Mouse (Mus musculus) midbrain, embryonic 13.5 days (tissue): ENCODE measurements around the gene Samd14. TPM values are rescaled to one million over a fixed set of nuclear protein-coding genes. Genes with fewer than 3 reads are reported as not detected.
"Not testable (repeated sequence)": the region's sequence is repeated elsewhere in the genome, so short reads cannot be mapped to it uniquely, and the experiment has no call there.

Source experiments
- ATAC-seq: fragments of 200-750 bp; cut with Nextera tagmentation; 2 replicates; pipeline ENCODE4 v1.8.0; 2017; ENCODE audit warnings: mild to moderate bottlenecking, moderate TSS enrichment, moderate library complexity
- H3K27ac ChIP-seq: fragments of 300-500 bp; sonication (generic); 2 replicates; pipeline ENCODE4 v1.5.1; 2015; ENCODE audit warnings: inconsistent platforms, mild to moderate bottlenecking, moderate library complexity
- H3K27me3 ChIP-seq: fragments of 300-500 bp; sonication (generic); 2 replicates; pipeline ENCODE4 v1.6.1; 2015; ENCODE audit warnings: mild to moderate bottlenecking, inconsistent platforms
- H3K36me3 ChIP-seq: fragments of 300-500 bp; sonication (generic); 2 replicates; pipeline ENCODE4 v1.6.1; 2015; ENCODE audit warnings: mild to moderate bottlenecking, inconsistent platforms
- H3K4me1 ChIP-seq: fragments of 300-500 bp; sonication (generic); replicated peaks from 2 replicates; pipeline ENCODE4 v1.6.1; 2015; ENCODE audit warnings: inconsistent platforms
- H3K4me2 ChIP-seq: fragments of 300-500 bp; sonication (generic); replicated peaks from 2 replicates; pipeline ENCODE4 v1.6.1; 2015; ENCODE audit warnings: moderate library complexity, mild to moderate bottlenecking, inconsistent platforms
- H3K4me3 ChIP-seq: fragments of 300-500 bp; sonication (generic); replicated peaks from 2 replicates; pipeline ENCODE4 v1.5.1; 2015; ENCODE audit warnings: mild to moderate bottlenecking, inconsistent platforms
- H3K9ac ChIP-seq: fragments of 300-500 bp; sonication (generic); replicated peaks from 2 replicates; pipeline ENCODE4 v1.6.1; 2015; ENCODE audit warnings: mild to moderate bottlenecking, inconsistent platforms
- H3K9me3 ChIP-seq: fragments of 300-500 bp; sonication (generic); 2 replicates; pipeline ENCODE4 v1.6.1; 2016; ENCODE audit warnings: mild to moderate bottlenecking, inconsistent platforms
- WGBS: fragments of 180-500 bp; shearing (Covaris S2); methylation state at CpG from one replicate; pipeline ENCODE4 v1.1.7; 2015; 5-methylcytosine and 5-hydroxymethylcytosine counted together
- polyA plus RNA-seq: library from polyadenylated mRNA; unstranded; fragments of >200 nt; fragmentation: Nextera tagmentation; extraction: Ambion mirVana; gene quantifications from 2 replicates; pipeline ENCODE4 v1.2.1, GENCODE M21; 2015

Samd14 gene
- 123 and 141 TPM in 2 replicates for polyA plus RNA-seq

GRCm38 (mm10) chr11:95009629-95010014, at the start of gene Samd14:
TSS of gene Samd14 (plus strand) at chr11:95009879.
- Histone ChIP-seq H3K4me2 (peak within 1 kb of the TSS; percentile 94), H3K9me3 (no peaks in the 10 kb centered on the region), H3K27me3 (no peaks in the 10 kb centered on the region), H3K27ac (peak within 1 kb of the TSS; percentile 98), H3K9ac (peak within 1 kb of the TSS; percentile 100), H3K4me1 (peaks cover 75% of the 10 kb centered on the region), H3K4me3 (peak within 1 kb of the TSS; percentile 77), H3K36me3 (peaks cover 19% of the 10 kb centered on the region)
- under 1% methylated on average over 18 of the region's 32 CpGs for WGBS
- peak; percentile 69 for ATAC-seq

- H3K4me1 ChIP-seq: peaks cover 7% of the 10 kb centered on the region
- ATAC-seq: no peak
- H3K9ac ChIP-seq: no peak overlapping the region
- no peaks in the 10 kb centered on the region for H3K36me3 ChIP-seq
- no peak overlapping the region for H3K27ac ChIP-seq
- H3K9me3 ChIP-seq: no peaks in the 10 kb centered on the region
- no peak overlapping the region for H3K4me2 ChIP-seq
- no peaks in the 10 kb centered on the region for H3K27me3 ChIP-seq
- no peak overlapping the region for H3K4me3 ChIP-seq
- WGBS: 81% methylated on average over 5 of the region's 5 CpGs
Measured at GRCm38 (mm10) chr11:94962534-94963101, 47.1 kb upstream of the Samd14 start.

GRCm38 (mm10) chr11:94967419-94967818, 42.3 kb upstream of the Samd14 start, which contains the start of gene Hils1:
TSS of gene Hils1 (plus strand) at chr11:94967593.
- no peak for ATAC-seq
- no peak within 1 kb of the TSS for H3K4me2 ChIP-seq
- H3K4me1 ChIP-seq: peaks cover 7% of the 10 kb centered on the region
- no peaks in the 10 kb centered on the region for H3K36me3 ChIP-seq
- H3K27ac ChIP-seq: no peak within 1 kb of the TSS
- no peaks in the 10 kb centered on the region for H3K27me3 ChIP-seq
- no peaks in the 10 kb centered on the region for H3K9me3 ChIP-seq
- H3K9ac ChIP-seq: no peak within 1 kb of the TSS
- H3K4me3 ChIP-seq: no peak within 1 kb of the TSS
- 55% methylated on average over 4 of the region's 4 CpGs for WGBS

GRCm38 (mm10) chr11:94968187-94968586, 41.5 kb upstream of the Samd14 start:
- peaks cover 10% of the 10 kb centered on the region for H3K4me1 ChIP-seq
- WGBS: 83% methylated on average over 7 of the region's 7 CpGs

GRCm38 (mm10) chr11:94969709-94970108, 40.0 kb upstream of the Samd14 start:
- H3K27ac ChIP-seq, H3K9me3 ChIP-seq, H3K27me3 ChIP-seq, H3K9ac ChIP-seq, ATAC-seq, H3K4me2 ChIP-seq, H3K36me3 ChIP-seq, H3K4me3 ChIP-seq: not testable (repeated sequence)
- 95% methylated on average over 4 of the region's 4 CpGs for WGBS
- H3K4me1 ChIP-seq: peaks cover 12% of the 10 kb centered on the region

More at GRCm38 (mm10) chr11:94968187-94968586, 41.5 kb upstream of the Samd14 start:
- ATAC-seq: no peak
- H3K36me3 ChIP-seq: no peaks in the 10 kb centered on the region
- no peak overlapping the region for H3K9ac ChIP-seq
- no peak overlapping the region for H3K27ac ChIP-seq
- H3K4me3 ChIP-seq: no peak overlapping the region
- no peaks in the 10 kb centered on the region for H3K27me3 ChIP-seq
- H3K4me2 ChIP-seq: no peak overlapping the region
- H3K9me3 ChIP-seq: no peaks in the 10 kb centered on the region

GRCm38 (mm10) chr11:94970210-94970943, 39.3 kb upstream of the Samd14 start:
- H3K27ac ChIP-seq: no peak overlapping the region
- no peaks in the 10 kb centered on the region for H3K27me3 ChIP-seq
- H3K9ac ChIP-seq: no peak overlapping the region
- peak; percentile 43; the same call in 1 of the 2 replicates for ATAC-seq
- H3K4me1 ChIP-seq: peaks cover 12% of the 10 kb centered on the region
- no peak overlapping the region for H3K4me3 ChIP-seq
- H3K9me3 ChIP-seq: no peaks in the 10 kb centered on the region
- WGBS: 64% methylated on average over 15 of the region's 15 CpGs
- no peaks in the 10 kb centered on the region for H3K36me3 ChIP-seq
- no peak overlapping the region for H3K4me2 ChIP-seq

- Histone ChIP-seq H3K36me3 (no peaks in the 10 kb centered on the region), H3K9me3 (no peaks in the 10 kb centered on the region), H3K27ac (no peak overlapping the region), H3K4me3 (no peak overlapping the region), H3K4me2 (no peak overlapping the region), H3K9ac (no peak overlapping the region), H3K4me1 (peaks cover 12% of the 10 kb centered on the region), H3K27me3 (no peaks in the 10 kb centered on the region)
- WGBS: 67% methylated on average over 16 of the region's 16 CpGs
- ATAC-seq: 0 out of 2 replicates have a peak, but pooled peaks have one; percentile 25
Measured at GRCm38 (mm10) chr11:94971895-94972615, 37.6 kb upstream of the Samd14 start.

GRCm38 (mm10) chr11:94972887-94973286, 36.8 kb upstream of the Samd14 start:
- Histone ChIP-seq H3K27ac (no peak overlapping the region), H3K36me3 (no peaks in the 10 kb centered on the region), H3K27me3 (no peaks in the 10 kb centered on the region), H3K4me2 (no peak overlapping the region), H3K4me3 (no peak overlapping the region), H3K9ac (no peak overlapping the region), H3K4me1 (peaks cover 13% of the 10 kb centered on the region), H3K9me3 (no peaks in the 10 kb centered on the region)
- WGBS: 58% methylated on average over 5 of the region's 5 CpGs
- ATAC-seq: no peak

GRCm38 (mm10) chr11:94973313-94973712, 36.4 kb upstream of the Samd14 start:
- H3K9me3 ChIP-seq: no peaks in the 10 kb centered on the region
- H3K4me1 ChIP-seq: peaks cover 18% of the 10 kb centered on the region
- no peak for ATAC-seq
- H3K4me3 ChIP-seq: no peak overlapping the region
- H3K27ac ChIP-seq: no peak overlapping the region
- no peak overlapping the region for H3K9ac ChIP-seq
- H3K4me2 ChIP-seq: no peak overlapping the region
- WGBS: 37% methylated on average over 4 of the region's 4 CpGs
- no peaks in the 10 kb centered on the region for H3K36me3 ChIP-seq
- no peaks in the 10 kb centered on the region for H3K27me3 ChIP-seq

GRCm38 (mm10) chr11:94974951-94975350, 34.7 kb upstream of the Samd14 start:
- ATAC-seq: no peak
- 84% methylated on average over 2 of the region's 2 CpGs for WGBS
- H3K27ac ChIP-seq: no peak overlapping the region

GRCm38 (mm10) chr11:94976199-94976598, 33.5 kb upstream of the Samd14 start, which contains the start of gene Sgca:
TSS of gene Sgca (minus strand) at chr11:94976327.
- Histone ChIP-seq H3K9me3 (no peaks in the 10 kb centered on the region), H3K36me3 (no peaks in the 10 kb centered on the region), H3K9ac (no peak within 1 kb of the TSS), H3K27me3 (no peaks in the 10 kb centered on the region), H3K4me1 (peaks cover 25% of the 10 kb centered on the region), H3K27ac (no peak within 1 kb of the TSS), H3K4me3 (no peak within 1 kb of the TSS), H3K4me2 (no peak within 1 kb of the TSS)
- 75% methylated on average over 5 of the region's 5 CpGs for WGBS
- no peak for ATAC-seq

More at GRCm38 (mm10) chr11:94974951-94975350, 34.7 kb upstream of the Samd14 start:
- no peak overlapping the region for H3K4me2 ChIP-seq
- no peak overlapping the region for H3K4me3 ChIP-seq
- H3K9ac ChIP-seq: no peak overlapping the region
- H3K36me3 ChIP-seq: no peaks in the 10 kb centered on the region
- H3K9me3 ChIP-seq: no peaks in the 10 kb centered on the region
- H3K27me3 ChIP-seq: no peaks in the 10 kb centered on the region
- peaks cover 25% of the 10 kb centered on the region for H3K4me1 ChIP-seq
